Mouse (Mus musculus): ENCODE results near the gene Hdhd5. TPM values are rescaled to one million over a fixed set of nuclear protein-coding genes. Genes with fewer than 3 reads are reported as not detected.

Hdhd5 gene
- total RNA-seq, 2 experiments from 2014 or later = 26.2 to 35.9 TPM

DNA sequence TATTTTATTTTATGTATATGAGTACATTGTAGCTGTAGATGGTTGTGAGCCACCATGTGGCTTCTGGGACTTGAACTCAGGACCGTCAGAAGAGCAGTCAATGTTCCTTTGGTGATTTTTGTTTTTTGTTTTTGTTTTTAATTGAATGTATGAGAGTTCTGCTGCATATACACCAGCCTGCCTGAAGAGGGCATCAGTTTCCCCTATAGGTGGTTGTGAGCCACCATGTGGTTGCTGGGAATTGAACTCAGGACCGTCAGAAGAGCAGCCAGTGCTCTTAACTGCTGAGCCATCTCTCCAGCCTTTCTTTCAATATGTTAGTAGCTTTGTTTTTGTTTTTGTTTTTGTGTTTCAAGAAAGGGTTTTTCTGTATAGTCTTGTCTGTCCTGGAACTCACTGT, 5.2 kb upstream of the Hdhd5 start:
- DNase-seq (ENCODE audit: extremely low spot score in 1 of 2, low spot score in 1 of 2) = no peak

DNA sequence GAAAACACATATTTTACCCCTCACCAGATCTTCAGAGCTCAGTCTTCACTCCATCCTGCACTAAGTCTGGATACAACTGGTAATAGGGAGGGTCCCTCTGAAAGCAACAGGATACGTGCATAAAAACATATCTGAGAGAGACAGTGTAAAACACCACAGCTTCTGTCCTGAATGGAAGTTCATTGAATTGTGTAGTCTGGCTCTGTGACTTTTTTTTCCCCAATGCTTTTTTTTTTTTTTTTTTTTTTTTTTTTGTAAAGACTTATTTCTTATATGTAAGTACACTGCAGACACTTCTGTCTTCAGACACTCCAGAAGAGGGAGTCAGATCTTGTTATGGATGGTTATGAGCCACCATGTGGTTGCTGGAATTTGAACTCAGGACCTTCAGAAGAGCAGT, 1.5 kb upstream of the Hdhd5 start:
- no peak for DNase-seq (ENCODE audit: extremely low spot score in 1 of 2, low spot score in 1 of 2)

DNA sequence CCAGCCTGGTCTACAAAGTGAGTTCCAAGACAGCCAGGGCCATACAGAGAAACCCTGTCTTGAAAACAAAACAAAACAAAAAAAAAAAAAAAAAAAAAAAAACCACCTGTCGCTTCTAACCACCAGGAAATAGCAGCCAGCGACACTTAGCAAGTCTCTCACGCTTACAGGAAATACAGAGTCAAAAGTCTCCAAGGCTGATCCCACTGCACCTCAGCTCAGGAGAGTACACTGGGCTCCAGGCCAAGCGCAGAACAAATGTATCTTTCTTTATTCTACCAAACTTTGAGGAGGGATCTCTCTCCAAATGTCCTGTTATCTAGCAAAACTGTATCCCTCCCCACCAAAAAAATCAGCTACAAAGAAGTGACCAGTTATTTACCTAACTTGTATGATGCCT, 2.0 kb downstream of the Hdhd5 start:
- no peak for DNase-seq (ENCODE audit: extremely low spot score in 1 of 2, low spot score in 1 of 2)

DNA sequence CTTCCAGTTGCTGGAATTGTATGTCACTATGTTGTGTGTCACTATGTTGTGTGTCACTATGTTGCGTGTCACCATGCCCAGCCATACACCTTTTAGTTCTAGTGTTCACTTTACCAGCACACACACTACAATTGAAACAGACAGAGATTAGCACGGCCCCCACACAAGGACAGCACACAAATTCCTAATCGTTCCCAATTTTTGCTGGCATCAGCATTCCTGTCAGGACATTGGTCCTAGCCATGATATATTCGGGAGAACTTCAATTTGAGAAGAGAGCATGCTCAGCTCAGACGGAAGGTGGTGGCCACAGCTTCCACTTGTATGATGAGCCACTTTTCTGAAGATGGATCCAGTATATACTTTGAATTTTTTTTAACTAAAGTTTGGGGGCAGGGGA, 6.3 kb downstream of the Hdhd5 start:
- no peak for DNase-seq (ENCODE audit: extremely low spot score in 1 of 2, low spot score in 1 of 2)

DNA sequence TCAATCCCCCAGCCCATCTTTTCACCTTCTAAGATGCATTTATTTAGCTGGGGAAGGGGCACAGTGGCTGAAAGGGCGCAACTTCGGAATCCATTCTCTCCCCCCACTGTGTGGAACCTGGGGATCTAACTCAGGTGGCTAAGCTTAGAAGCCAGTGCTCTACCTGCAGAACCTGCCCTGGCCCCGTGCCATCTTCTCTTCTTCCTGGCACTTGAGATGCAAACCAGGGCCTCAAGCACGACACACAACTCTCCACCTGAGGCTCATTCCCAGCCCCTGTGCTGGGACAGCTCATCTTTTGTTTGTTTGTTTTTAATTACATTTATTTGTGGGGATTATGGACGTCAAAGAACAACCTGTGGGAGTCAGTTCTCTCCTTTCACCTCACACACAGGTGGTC, 11.5 kb downstream of the Hdhd5 start:
- DNase-seq (ENCODE audit: extremely low spot score in 1 of 2, low spot score in 1 of 2) = no peak

DNA sequence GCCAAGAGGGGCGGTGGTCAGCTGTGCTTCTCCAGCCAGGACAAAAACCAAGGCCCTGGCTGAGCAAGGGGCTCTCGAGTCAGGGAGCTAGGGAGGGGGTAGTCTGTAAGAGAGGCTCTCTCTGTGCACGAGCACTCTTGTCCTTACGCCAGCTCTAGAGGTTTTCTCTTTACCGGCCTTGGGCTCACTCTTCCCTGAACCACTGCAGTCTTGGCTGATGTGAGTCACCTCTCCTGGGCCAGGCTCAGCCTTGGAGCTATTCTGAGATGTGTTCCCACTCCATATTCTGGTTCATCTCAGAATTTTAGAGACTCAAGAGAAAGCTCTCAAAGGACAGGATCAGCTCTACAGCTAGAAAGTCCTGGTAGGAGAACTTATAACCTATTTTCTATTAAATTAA, 13.8 kb downstream of the Hdhd5 start:
- DNase-seq (ENCODE audit: extremely low spot score in 1 of 2, low spot score in 1 of 2) = no peak

DNA sequence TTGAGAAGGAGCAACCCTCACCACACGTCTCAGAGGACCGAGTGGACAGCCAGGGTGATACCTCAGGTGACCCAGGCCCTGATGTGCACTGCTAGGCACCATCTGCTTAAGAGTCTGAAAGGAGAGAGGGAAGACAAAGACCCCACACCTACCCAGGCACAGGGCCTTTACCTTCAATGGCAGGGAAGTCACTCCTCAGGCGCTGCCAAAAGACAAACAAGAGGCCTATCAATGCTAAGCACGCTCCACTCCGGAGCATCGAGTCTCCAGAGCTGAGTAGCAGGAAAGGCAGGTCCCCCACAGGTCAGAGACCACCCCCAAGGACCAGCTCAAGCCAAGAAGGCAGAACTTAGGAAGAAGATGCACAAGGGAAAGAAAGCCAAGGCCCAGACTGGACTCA, 14.2 kb downstream of the Hdhd5 start:
- no peak for DNase-seq (ENCODE audit: extremely low spot score in 1 of 2, low spot score in 1 of 2)

DNA sequence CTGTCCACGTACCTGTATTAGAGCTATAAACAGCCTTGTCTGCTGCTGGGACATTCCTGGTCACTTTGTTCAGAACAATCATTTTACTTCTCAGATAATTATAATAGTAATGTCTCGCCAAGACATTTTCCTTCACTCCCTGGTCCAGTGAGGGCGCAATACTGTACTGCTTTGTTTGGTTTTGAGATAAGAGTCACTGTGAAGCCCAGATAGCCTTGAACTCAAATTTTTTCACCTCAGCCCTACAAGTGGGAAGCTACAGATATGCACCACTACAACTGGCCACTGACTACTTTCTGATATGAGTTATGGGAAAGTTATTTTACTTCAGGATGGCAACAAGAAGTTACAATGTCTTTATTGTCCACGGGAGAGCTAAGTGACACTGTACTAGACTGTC, 14.7 kb downstream of the Hdhd5 start:
- DNase-seq (ENCODE audit: extremely low spot score in 1 of 2, low spot score in 1 of 2) = no peak

DNA sequence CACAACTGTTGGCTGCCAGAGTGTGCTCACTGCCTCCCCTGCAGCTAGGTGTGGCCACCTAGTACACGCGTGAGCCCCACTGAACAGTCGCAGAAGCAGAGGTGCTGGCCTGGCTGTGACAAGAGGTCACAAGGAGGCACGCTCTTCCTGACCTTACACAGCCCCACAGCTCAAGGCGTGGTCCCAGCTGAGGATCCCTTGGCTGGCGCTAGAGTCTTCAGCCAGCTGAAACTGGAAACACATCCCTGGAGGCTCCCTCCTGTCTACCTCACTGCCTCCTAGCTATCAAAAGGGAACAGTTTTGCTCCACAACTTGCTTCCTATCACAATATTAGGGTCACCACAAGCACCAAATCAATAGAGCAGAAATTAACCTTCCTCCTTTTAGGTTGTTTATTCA, 19.9 kb downstream of the Hdhd5 start:
- DNase-seq (ENCODE audit: extremely low spot score in 1 of 2, low spot score in 1 of 2) = no peak

DNA sequence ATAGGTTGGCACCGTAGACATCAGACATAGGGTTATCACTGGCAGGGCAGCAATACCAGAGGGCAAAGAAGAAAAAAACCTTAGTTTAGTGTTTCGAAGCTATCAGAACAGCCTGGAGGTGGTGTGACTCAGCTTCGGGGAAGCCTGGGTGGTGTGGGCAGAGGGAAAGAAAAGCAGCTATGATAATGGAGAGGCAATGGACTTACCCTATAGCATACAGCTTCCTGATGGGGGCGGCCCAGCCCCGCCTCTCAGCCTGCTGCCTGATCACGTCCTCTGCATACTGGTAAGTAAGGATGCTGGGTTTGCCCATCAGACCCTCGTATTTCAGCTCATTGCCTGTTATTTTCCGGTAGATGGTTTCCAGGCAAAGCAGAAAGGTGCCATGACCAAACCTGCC, 20.7 kb downstream of the Hdhd5 start:
- no peak for DNase-seq (ENCODE audit: extremely low spot score in 1 of 2, low spot score in 1 of 2)

DNA sequence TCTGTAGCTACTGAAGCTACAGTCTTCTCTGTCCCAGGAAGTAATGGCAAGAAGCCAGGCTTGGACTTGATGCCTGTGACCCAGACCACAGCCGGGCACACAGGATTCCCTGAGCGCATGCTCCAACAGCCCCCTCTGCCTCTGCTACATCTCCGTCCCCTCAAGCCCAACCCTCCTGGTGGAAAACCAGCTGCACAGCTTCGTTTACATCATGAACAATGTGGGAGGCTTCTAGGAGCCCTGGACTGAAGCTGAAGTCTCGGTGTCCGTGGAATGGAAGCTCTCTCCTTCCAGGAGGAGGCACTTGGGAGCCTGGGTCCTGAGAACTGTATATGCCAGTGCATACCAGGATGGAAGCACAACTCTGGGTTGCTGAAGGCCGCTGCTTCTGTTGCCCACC, 21.1 kb downstream of the Hdhd5 start:
- DNase-seq (ENCODE audit: extremely low spot score in 1 of 2, low spot score in 1 of 2) = no peak

DNA sequence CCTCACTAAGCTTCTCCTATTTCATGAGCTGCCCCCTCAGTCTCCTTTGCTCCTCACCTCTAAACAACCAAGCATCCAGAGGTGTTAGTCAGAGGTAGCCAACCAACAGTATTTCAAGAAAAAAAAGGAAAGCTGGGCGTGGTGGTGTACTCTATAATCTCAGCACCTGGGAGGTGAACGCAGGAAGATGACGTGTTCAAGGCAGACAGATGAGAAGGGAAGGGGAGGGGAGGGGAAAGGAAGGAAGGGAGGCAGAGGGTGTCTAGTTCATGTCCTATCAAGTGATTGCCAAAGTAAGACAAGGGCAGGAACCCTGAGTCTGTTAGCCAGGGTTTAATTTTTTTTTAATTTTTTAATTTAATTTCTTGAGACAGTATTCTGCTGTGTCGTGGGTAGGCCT, 22.5 kb downstream of the Hdhd5 start:
- DNase-seq (ENCODE audit: extremely low spot score in 1 of 2, low spot score in 1 of 2) = no peak

DNA sequence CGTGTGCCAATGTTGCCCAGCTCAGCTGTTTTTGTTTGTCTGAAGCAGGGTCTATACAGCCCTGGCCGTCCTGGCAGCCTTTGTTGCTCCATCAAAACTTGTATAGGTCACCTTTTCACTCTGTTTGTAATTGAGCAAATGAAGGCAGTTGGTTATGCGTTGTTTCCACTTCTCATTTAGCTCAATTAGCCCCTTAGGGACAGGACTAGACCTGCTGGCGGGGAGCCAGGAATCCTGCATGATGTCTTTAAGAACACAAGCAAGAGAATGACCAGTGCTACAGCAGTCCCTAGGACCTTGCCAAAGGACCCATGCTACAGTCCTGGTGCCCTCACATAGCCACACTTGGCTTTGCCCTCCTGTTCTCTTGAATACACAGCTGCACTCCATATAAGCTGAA, 25.6 kb downstream of the Hdhd5 start:
- no peak for DNase-seq (ENCODE audit: extremely low spot score in 1 of 2, low spot score in 1 of 2)

DNA sequence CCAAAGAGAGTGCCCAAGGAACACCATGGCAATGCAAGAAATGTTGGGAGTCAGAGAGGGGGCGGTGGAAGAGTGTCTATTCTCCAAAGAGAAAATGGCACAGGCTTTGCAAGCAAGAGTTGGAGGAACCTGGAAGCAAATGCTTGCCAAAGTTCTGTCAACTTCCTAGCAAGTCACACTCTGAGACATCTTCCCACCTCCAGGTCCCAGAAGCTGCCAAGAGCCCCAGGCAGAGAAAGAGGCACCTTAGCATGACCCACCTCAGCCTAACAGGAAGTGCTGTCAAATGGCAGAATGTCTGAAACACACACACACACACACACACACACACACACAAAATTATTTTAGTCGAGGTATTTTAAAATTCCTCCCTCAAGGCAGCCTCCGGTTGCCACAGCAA, 27.1 kb downstream of the Hdhd5 start:
- DNase-seq (ENCODE audit: extremely low spot score in 1 of 2, low spot score in 1 of 2) = no peak

DNA sequence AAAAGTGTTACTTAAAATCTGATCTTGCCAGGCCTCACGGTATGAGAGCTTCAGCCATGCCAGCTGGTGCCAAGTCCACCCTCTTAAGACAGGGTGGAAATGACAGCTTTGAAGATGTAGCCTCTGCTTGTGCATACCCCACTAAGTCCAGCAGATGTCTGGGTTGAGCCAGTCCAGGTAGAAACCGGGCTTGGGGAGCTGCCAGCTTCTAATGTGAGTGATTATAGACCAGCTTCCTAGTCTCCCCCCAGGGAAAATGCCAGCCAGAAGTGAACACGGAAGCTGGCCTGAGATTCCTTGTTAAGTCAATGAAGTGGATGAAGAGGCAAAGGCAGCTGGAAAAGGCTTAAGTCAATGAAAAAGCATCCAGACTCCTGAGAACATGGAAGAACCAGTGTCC, 34.6 kb downstream of the Hdhd5 start:
- no peak for DNase-seq (ENCODE audit: extremely low spot score in 1 of 2, low spot score in 1 of 2)

DNA sequence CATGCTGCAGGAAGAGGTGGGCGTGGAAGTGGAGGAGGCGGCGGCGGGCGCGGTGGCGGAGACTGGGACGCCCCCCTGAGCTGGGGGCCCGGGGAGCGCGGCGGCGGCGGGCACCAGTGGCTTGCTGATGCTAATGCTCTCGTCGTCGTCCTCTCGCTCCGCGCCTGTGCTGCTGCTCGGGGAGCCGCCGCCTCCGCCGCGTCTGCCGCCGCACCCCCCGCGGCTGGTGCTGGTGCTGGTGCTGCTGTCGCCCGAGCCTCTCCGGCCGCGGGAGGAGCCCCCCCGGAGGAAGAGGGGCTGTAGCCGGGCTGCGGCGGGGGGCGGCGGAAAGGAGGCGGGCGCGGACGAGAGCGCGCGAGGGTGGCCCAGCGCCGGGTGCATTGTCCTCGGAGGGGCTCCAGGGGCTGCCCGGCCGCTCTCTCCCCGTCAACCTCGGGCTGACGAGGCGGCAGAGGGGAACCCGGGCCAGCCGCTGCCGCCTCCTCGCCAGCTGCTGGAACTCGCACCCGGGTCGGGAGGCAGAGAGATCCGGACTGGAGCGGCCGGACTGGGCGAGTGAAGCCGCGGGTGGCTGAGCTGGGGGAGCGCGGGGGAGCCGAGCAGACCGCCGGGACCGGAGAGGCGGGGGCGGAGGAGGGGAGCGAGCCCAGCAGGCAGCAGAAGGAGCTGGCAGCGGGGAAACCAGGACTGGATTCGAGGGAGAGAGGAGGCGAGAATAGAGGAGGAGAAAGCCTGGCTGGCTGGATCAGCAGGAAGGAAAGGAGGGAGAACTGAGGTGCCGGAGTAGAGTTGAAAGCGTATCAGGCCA, 37.5 kb downstream of the Hdhd5 start, which contains the start of gene Tmem121b:
TSS of gene Tmem121b (minus strand) at position 434 of the 808 bp plus-strand sequence.
- peak; percentile 77 to 83 for DNase-seq (ENCODE audit: extremely low spot score in 1 of 2, low spot score in 1 of 2)

DNA sequence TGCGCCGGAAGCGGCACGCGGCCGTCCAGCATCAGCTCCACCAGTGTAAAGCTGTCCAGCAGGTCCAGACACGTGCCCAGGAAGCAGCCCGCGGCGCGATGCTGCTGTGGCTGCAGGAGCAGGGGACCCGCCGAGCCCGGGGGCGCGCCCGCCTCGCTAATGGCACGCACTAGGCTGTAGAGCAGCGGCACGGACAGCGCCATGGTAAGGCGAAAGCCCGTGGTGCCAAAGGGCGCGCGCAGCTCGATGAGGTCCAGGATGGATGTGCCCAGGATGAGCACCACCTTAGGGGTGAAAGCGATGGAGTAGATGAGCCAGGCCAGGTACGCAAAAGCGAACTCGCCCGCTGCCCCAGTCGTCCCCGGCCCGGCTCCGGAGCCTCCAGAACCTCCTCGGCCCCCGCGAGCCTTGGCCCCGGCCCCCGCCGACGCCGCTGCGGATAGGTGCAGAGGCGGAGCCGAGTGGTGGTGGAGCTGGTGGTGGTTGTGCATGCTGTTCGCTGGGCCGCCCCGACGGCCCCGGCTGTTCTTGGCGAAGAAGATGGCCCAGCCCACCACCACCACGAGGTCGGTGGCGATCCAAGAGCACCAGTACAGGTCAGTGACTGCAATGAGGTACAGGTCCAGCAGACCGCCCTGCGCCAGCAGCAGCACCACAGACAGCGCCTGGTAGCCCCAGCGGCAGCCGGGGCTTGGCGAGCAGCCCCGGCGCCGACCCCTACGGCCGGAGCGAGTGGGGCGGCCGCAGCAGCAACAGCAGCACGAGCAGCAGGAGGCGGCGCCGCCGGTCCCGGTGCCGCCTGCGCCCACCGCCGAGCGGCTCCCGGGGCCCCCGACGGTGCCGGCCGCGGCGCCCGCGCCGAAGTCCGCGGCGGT, 38.4 kb downstream of the Hdhd5 start:
- no peak for DNase-seq (ENCODE audit: extremely low spot score in 1 of 2, low spot score in 1 of 2)

DNA sequence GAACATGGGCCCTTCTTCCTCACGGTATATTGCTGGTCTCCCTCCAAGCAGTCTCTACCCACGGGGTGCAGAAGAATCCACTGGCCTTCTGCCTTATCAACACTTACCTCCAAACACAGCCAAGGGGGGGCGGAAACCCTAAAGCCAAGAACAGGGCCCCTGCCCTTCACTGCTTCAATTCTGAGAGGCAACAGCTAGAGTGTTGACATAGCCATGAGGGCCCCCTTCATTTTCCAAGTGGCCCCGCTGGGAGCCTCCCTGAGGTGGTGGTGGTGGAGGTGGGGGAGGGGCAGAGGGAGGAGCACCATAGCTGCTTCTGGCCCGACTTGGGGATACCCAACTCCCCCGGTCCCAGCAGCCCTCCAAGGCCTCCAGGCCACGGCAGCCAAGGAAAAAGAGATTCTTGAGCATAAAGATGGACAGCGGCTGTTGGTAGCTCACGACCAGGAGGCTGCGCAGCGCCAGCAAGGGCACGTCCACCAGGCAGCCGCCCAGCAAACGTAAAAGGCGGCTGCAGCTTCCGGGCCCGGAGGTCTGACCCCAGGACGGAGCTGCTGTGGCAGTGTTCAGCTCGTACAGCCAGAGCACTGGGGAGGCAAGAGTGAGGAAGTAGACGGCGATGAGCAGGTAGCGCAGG, 39.1 kb downstream of the Hdhd5 start:
- no peak for DNase-seq (ENCODE audit: extremely low spot score in 1 of 2, low spot score in 1 of 2)

DNA sequence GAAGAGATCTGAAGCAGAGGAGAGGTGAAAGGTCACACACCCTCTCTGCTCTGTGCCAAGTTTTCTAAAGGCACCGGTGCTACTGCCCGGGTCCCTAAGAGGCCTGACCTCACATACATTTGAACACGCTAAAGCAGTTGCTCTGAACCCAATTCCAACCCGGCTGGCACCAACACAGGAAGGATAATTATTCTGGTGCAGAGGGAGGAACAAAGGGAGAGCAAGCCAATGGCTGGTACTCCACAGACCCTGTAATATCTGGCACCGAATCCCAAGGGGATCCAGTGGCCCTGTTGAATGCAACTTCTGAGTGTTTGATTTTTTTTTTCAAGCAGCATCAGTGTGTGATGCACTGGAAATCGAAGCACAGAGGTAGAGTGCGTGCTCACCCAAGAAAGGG, 40.1 kb downstream of the Hdhd5 start:
- no peak for DNase-seq (ENCODE audit: extremely low spot score in 1 of 2, low spot score in 1 of 2)

DNA sequence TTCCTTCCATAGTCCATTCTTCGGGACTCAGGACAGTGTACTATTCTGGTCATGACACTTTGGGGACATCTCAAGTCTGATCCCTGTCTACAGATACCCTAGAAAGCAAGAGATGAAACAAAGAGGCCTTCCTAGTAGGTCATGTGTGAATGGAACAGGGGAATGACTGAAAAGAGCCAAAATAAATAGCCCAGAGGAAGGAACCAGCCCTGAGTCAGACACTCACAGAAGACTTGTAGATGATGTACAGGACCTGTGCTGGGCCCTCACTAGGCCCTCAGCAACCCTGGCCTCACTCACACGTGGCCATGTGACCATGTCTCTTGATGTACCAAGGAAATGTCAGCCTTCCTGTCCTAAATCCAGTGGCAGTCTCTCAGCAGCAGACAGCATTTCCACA, 41.7 kb downstream of the Hdhd5 start:
- no peak for DNase-seq (ENCODE audit: extremely low spot score in 1 of 2, low spot score in 1 of 2)

DNA sequence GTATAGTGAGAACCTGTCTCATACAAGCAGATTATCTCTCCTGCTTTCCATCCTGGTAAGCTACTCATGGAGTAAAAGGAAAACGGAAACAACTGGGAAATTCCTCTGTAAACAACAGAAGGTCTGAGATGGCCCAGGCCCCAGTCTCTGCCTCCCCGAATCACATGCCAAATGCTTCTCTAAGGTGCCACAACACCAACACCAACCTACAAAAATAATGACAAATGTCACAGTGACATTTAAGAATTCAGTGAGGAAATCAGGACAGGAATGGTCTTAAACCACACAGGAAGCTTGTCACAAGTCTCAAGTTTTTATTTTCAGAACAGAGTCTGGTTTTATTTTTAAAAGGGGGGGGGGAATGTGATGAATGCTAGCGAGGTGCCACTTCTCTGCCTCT, 42.5 kb downstream of the Hdhd5 start:
- DNase-seq (ENCODE audit: extremely low spot score in 1 of 2, low spot score in 1 of 2) = no peak

All from layer of hippocampus, postnatal 25 days (tissue).